Mouse (Mus musculus): ENCODE measurements around the gene Zfp428. TPM values are rescaled to one million over a fixed set of nuclear protein-coding genes. Genes with fewer than 3 reads are reported as not detected.

The Zfp428 gene
- polyA plus RNA-seq, 1 experiment from 2014 or later = 64.2 TPM

GRCm38 (mm10) chr7:24472937-24473336, 33.9 kb upstream of the Zfp428 start:
- no peak for ATAC-seq (ENCODE audit: low FRiP score, low read depth)
- H3K4me3 ChIP-seq = no peak overlapping the region
- H3K9me3 ChIP-seq = peaks cover 6% of the 10 kb centered on the region; the same call in 1 of the 2 replicates
- no peak overlapping the region for H3K27ac ChIP-seq
- H3K4me1 ChIP-seq = 0 out of 2 replicates have a peak, but pooled peaks cover 5% of the 10 kb centered on the region
- H3K36me3 ChIP-seq = no peaks in the 10 kb centered on the region
- H3K9ac ChIP-seq = no peak overlapping the region
- WGBS = 76% methylated on average over 7 of the region's 7 CpGs
- H3K27me3 ChIP-seq = no peaks in the 10 kb centered on the region
- H3K4me2 ChIP-seq (replicated peaks) = no peak overlapping the region

DNA sequence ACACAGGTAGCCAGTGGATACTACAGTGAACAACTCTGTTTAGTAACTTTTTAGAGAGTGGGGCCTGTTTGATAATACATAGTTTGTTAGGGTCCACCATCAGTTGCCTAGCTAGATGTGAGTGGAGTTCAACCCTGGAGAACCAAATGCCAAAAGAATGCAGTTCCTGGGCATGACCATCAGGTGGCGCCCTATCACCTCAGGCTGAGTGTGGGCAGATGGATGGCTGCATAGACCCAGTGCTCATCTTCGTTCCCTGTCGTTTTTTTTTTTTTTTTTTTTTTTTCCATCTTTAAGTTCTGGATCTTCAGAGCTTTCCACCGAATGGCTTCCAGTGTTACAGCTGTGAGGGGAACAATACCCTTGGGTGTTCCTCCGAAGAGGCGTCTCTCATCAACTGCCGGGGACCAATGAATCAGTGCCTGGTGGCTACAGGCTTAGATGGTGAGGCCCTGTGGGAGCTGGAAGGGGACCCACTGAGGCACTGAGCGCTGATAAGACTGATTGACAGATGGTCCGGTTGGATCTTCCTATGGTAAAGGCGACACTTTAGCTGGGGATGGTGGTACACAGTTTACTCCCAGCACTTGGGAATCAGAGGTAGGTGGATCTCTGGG, 32.8 kb upstream of the Zfp428 start:
- WGBS = 52% methylated on average over 10 of the region's 10 CpGs
- H3K36me3 ChIP-seq = no peaks in the 10 kb centered on the region
- H3K9me3 ChIP-seq = peaks cover 5% of the 10 kb centered on the region; the same call in 1 of the 2 replicates
- no peak overlapping the region for H3K4me2 ChIP-seq (replicated peaks)
- 0 out of 2 replicates have a peak, but pooled peaks have one; percentile 4 for ATAC-seq (ENCODE audit: low FRiP score, low read depth)
- H3K27me3 ChIP-seq = no peaks in the 10 kb centered on the region
- no peak overlapping the region for H3K4me3 ChIP-seq
- H3K27ac ChIP-seq = no peak overlapping the region
- H3K9ac ChIP-seq = no peak overlapping the region
- 0 out of 2 replicates have a peak, but pooled peaks cover 5% of the 10 kb centered on the region for H3K4me1 ChIP-seq

- peak overlapping the region; percentile 25; the same call in 1 of the 2 replicates for H3K4me2 ChIP-seq (replicated peaks)
- H3K4me3 ChIP-seq = no peak overlapping the region
- 31% methylated on average over 21 of the region's 21 CpGs for WGBS
Observed at GRCm38 (mm10) chr7:24474811-24475506, 31.8 kb upstream of the Zfp428 start.

GRCm38 (mm10) chr7:24476338-24476737, 30.5 kb upstream of the Zfp428 start:
- Histone ChIP-seq H3K9me3 (no peaks in the 10 kb centered on the region), H3K36me3 (no peaks in the 10 kb centered on the region), H3K27ac (no peak overlapping the region), H3K27me3 (peaks cover 13% of the 10 kb centered on the region), H3K4me2 (replicated peaks) (no peak overlapping the region), H3K4me3 (no peak overlapping the region), H3K9ac (no peak overlapping the region), H3K4me1 (peaks cover 12% of the 10 kb centered on the region)
- WGBS = 80% methylated on average over 8 of the region's 8 CpGs
- ATAC-seq (ENCODE audit: low FRiP score, low read depth) = no peak

More at GRCm38 (mm10) chr7:24474811-24475506, 31.8 kb upstream of the Zfp428 start:
- Histone ChIP-seq H3K36me3 (no peaks in the 10 kb centered on the region), H3K27me3 (no peaks in the 10 kb centered on the region; the same call in 1 of the 2 replicates), H3K9ac (peak overlapping the region; percentile 19; the same call in 1 of the 2 replicates), H3K27ac (no peak overlapping the region), H3K9me3 (no peaks in the 10 kb centered on the region), H3K4me1 (0 out of 2 replicates have a peak, but pooled peaks cover 5% of the 10 kb centered on the region)
- ATAC-seq (ENCODE audit: low FRiP score, low read depth) = no peak

DNA sequence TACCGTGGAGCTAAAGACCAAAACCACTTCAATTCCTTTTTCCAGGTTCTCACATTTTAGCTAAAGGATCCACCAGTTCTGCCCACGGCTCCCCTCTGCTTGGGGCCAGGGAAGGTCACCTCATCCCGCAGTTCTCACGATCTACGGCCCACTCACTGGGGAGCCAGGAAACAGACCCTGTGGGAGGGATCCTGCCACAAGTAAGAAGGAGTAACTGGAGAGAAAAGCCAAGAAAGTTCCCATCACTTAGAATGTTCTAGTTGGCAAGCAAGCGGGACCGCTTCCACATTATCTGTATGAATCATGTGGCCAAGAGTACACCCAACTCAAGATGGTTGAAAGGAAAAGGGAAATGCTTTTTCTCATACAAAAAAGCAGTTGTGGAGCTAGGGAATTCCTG, 29.9 kb upstream of the Zfp428 start:
- Histone ChIP-seq H3K4me3 (no peak overlapping the region), H3K9ac (no peak overlapping the region), H3K4me2 (replicated peaks) (no peak overlapping the region), H3K27ac (no peak overlapping the region), H3K9me3 (no peaks in the 10 kb centered on the region), H3K4me1 (peaks cover 14% of the 10 kb centered on the region), H3K36me3 (no peaks in the 10 kb centered on the region), H3K27me3 (peaks cover 13% of the 10 kb centered on the region)
- no peak for ATAC-seq (ENCODE audit: low FRiP score, low read depth)
- 86% methylated on average over 7 of the region's 7 CpGs for WGBS

DNA sequence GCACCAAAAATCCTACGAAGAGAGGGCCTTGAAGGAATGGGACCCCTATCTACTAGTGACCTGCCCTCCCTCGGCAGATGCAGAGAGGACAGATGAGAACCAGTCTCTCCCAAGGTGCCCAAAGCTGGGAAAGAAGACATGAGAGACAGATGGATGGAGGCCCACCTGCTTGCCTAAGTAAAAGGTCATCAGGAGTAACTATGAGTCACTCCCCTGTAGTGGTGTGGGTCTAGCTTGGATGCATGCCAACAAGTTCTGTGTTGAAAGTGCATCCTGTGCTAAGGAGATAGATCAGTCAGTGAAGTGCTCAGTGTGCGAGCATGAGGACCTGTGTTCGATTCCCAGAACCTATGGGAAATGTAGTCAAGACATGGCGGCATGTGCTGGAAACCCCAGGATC, 27.9 kb upstream of the Zfp428 start:
- ATAC-seq (ENCODE audit: low FRiP score, low read depth) = no peak
- Histone ChIP-seq H3K27me3 (peaks cover 29% of the 10 kb centered on the region), H3K9ac (no peak overlapping the region), H3K36me3 (no peaks in the 10 kb centered on the region), H3K4me2 (replicated peaks) (no peak overlapping the region), H3K27ac (no peak overlapping the region), H3K4me3 (no peak overlapping the region), H3K4me1 (peaks cover 20% of the 10 kb centered on the region), H3K9me3 (no peaks in the 10 kb centered on the region)
- WGBS = 87% methylated on average over 5 of the region's 5 CpGs

DNA sequence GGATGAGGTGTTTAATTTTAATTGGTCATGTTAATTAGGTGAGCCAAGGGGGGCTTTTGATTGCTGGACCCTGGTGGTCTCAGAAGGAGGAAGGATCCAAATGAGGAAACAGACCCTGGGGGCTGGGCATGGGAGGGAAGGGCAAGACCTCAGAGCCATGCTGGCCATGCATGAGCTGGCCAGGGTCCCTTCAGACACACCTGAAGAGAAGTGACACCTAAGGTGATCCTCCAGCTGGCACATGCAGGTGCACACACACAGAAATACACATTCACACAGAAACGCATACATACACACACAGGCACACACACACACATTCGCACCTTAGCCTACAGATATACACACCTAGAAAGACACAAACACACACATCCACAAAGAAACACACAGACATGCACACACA, 27.1 kb upstream of the Zfp428 start:
- no peak overlapping the region for H3K4me3 ChIP-seq
- H3K9me3 ChIP-seq = no peaks in the 10 kb centered on the region
- no peak overlapping the region for H3K4me2 ChIP-seq (replicated peaks)
- no peak overlapping the region for H3K9ac ChIP-seq
- WGBS = 100% methylated on average over 2 of the region's 2 CpGs
- H3K4me1 ChIP-seq = peaks cover 20% of the 10 kb centered on the region
- no peak overlapping the region for H3K27ac ChIP-seq
- peaks cover 34% of the 10 kb centered on the region for H3K27me3 ChIP-seq
- ATAC-seq (ENCODE audit: low FRiP score, low read depth) = no peak
- H3K36me3 ChIP-seq = no peaks in the 10 kb centered on the region

DNA sequence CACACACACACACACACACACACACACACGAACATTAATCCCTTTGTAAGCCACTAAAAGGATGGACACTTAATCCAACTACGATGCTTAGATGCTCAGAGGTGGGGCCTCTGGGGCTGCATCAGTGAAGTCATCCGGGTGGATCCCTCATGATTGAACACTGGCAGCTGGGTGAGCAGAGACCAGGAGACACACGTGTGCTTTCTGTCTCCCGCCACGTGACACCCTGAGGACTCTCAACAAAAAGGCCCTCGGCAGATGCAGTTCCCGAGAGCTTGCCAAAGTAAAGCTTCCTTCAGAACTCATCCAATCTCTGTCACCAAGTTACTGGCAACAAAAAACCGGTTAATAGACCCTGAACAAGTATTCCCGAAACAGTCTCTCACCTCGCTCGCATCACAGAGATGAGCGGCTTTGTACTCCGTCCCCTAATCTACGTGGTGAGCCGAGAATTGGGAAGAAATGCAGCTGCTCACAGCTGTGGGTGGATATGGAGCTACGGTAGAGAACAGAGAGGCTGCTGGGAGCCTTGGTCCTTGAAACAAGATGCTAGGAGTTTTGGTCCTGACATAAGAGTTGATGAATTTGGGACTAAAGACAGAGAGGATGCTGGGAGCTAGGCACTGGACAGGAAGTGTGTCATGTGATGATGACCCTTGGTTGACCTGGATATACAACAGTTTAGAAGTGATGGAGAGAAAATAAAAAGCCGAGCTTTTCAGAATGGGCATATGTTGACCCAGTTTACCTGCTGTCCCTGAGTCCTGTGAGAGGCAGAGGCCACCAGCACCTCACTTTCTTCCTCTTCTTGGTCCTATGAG, 26.5 kb upstream of the Zfp428 start:
- 64% methylated on average over 18 of the region's 18 CpGs for WGBS
- no peak for ATAC-seq (ENCODE audit: low FRiP score, low read depth)
- Histone ChIP-seq H3K27me3 (peaks cover 38% of the 10 kb centered on the region), H3K4me3 (no peak overlapping the region), H3K9me3 (no peaks in the 10 kb centered on the region), H3K36me3 (no peaks in the 10 kb centered on the region), H3K4me1 (peaks cover 15% of the 10 kb centered on the region), H3K4me2 (replicated peaks) (peak overlapping the region; percentile 97; the same call in 1 of the 2 replicates), H3K27ac (no peak overlapping the region), H3K9ac (no peak overlapping the region)

- WGBS = 13% methylated on average over 14 of the region's 14 CpGs
- peak; percentile 12; the same call in 1 of the 2 replicates for ATAC-seq (ENCODE audit: low FRiP score, low read depth)
- no peak overlapping the region for H3K27ac ChIP-seq
- H3K9me3 ChIP-seq = no peaks in the 10 kb centered on the region
- no peaks in the 10 kb centered on the region for H3K36me3 ChIP-seq
- H3K4me2 ChIP-seq (replicated peaks) = peak overlapping the region; percentile 97
- H3K4me1 ChIP-seq = peaks cover 15% of the 10 kb centered on the region
- peak overlapping the region; percentile 67 for H3K4me3 ChIP-seq
- H3K27me3 ChIP-seq = peaks cover 38% of the 10 kb centered on the region
- H3K9ac ChIP-seq = peak overlapping the region; percentile 72
Observed at GRCm38 (mm10) chr7:24480986-24481473, 25.8 kb upstream of the Zfp428 start.

DNA sequence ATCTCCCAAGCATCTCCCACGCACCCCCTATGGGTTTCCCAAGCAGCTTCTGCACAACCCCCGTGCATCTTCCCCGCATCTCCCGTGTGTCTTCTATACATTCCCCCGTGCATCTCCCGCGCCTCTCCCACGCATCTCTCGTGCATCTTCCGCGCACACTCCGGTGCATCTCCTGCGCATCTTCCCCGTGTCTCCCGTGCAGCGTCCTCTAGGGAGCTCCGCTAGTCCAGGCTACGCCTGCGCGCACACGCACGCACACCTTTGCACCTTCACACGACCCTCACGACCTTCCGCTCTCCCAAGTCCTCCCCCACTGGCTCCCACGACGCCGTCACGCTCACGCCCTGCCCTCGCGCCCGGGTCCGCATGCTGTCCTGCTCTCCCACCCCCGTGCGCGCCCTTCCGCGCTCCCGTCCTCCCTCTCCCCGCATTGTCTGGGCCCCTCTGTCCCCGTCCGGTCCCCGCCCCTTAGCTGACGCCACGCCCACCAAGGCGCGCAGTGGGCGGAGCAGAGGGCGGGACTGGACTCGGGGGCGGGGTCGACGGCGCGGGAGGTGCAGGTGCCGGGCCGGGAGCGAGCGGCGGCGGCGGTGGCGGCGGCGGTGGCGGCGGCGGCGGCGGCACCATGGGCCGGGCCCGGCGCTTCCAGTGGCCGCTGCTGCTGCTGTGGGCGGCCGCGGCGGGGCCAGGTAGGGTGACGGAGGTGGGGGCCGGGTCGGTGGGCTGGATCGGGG, 25.2 kb upstream of the Zfp428 start, which contains the start of gene Cadm4:
Gene Cadm4, plus strand, starts transcription at position 550 of the 734 bp plus-strand sequence.
- H3K27ac ChIP-seq = no peak within 1 kb of the TSS
- WGBS = under 1% methylated on average over 53 of the region's 83 CpGs
- no peaks in the 10 kb centered on the region for H3K36me3 ChIP-seq
- peak; percentile 83 for ATAC-seq (ENCODE audit: low FRiP score, low read depth)
- peak within 1 kb of the TSS; percentile 67 for H3K4me3 ChIP-seq
- H3K27me3 ChIP-seq = peaks cover 38% of the 10 kb centered on the region
- peaks cover 16% of the 10 kb centered on the region for H3K4me1 ChIP-seq
- H3K9me3 ChIP-seq = no peaks in the 10 kb centered on the region
- H3K4me2 ChIP-seq (replicated peaks) = peak within 1 kb of the TSS; percentile 97
- H3K9ac ChIP-seq = peak within 1 kb of the TSS; percentile 72
